Mouse (Mus musculus): ENCODE measurements around the gene Rad9b. TPM values are rescaled to one million over a fixed set of nuclear protein-coding genes. Genes with fewer than 3 reads are reported as not detected.

Rad9b gene
- total RNA-seq, 2 experiments from 2014 or later, result 0.38 to 0.45 TPM

GRCm38 (mm10) chr5:122285029-122285766, 68.8 kb downstream of the Rad9b start:
- peak overlapping the region; percentile 99 for H3K27ac ChIP-seq
- no peak for TF ChIP-seq CTCF (IDR thresholded peaks at IDR 0.05)
- H3K4me3 ChIP-seq, result peak overlapping the region; percentile 98
- peak; percentile 85 for DNase-seq
- intact Hi-C loops (cut with DNase I), result loop anchor here (1.0 kb wide), 1 partner anchor 29 kb away; no protein-coding TSS in a partner anchor

GRCm38 (mm10) chr5:122284183-122285028, 69.6 kb downstream of the Rad9b start, which contains the start of gene Pptc7:
Pptc7 (plus strand) TSS chr5:122284365.
- intact Hi-C loops (cut with DNase I), result loop anchor here (1.0 kb wide), 1 partner anchor 30 kb away; no protein-coding TSS in a partner anchor
- DNase-seq, result peak; percentile 95
- H3K4me3 ChIP-seq, result peak within 1 kb of the TSS; percentile 98
- TF ChIP-seq CTCF (IDR thresholded peaks at IDR 0.05), result no peak; the same call in 1 of the 2 replicates
- peak within 1 kb of the TSS; percentile 99 for H3K27ac ChIP-seq

GRCm38 (mm10) chr5:122283828-122284182, 70.2 kb downstream of the Rad9b start:
- intact Hi-C loops (cut with DNase I), result no loop called here
- Histone ChIP-seq H3K4me3 (peak overlapping the region; percentile 98), H3K27ac (peak overlapping the region; percentile 99)
- no peak for DNase-seq
- TF ChIP-seq CTCF (IDR thresholded peaks at IDR 0.05), result no peak

- Histone ChIP-seq H3K27ac (peak overlapping the region; percentile 88), H3K4me3 (peak overlapping the region; percentile 54)
- DNase-seq, result peak; percentile 84
- TF ChIP-seq CTCF (IDR thresholded peaks at IDR 0.05), result no peak
- intact Hi-C loops (cut with DNase I), result no loop called here
These were observed 73.1 kb downstream of the Rad9b start for GRCm38 (mm10) chr5:122280827-122281462.

GRCm38 (mm10) chr5:122280422-122280826, 73.6 kb downstream of the Rad9b start:
- peak; percentile 33; the same call in 1 of the 2 replicates for TF ChIP-seq CTCF (IDR thresholded peaks at IDR 0.05)
- intact Hi-C loops (cut with DNase I), result no loop called here
- H3K4me3 ChIP-seq, result peak overlapping the region; percentile 54
- peak; percentile 32 for DNase-seq
- peak overlapping the region; percentile 88 for H3K27ac ChIP-seq

- DNase-seq, result peak; percentile 66
- TF ChIP-seq CTCF (IDR thresholded peaks at IDR 0.05), result no peak
- intact Hi-C loops (cut with DNase I), result no loop called here
- peak overlapping the region; percentile 88 for H3K27ac ChIP-seq
- H3K4me3 ChIP-seq, result peak overlapping the region; percentile 54
These were observed 74.1 kb downstream of the Rad9b start for GRCm38 (mm10) chr5:122279799-122280421.

GRCm38 (mm10) chr5:122278946-122279345, 75.1 kb downstream of the Rad9b start:
- H3K27ac ChIP-seq, result no peak overlapping the region
- no peak for TF ChIP-seq CTCF (IDR thresholded peaks at IDR 0.05)

GRCm38 (mm10) chr5:122274785-122275184, 79.2 kb downstream of the Rad9b start:
- no peak for TF ChIP-seq CTCF (IDR thresholded peaks at IDR 0.05)
- H3K4me3 ChIP-seq, result no peak overlapping the region
- DNase-seq, result no peak
- intact Hi-C loops (cut with DNase I), result no loop called here
- H3K27ac ChIP-seq, result no peak overlapping the region

More at GRCm38 (mm10) chr5:122278946-122279345, 75.1 kb downstream of the Rad9b start:
- intact Hi-C loops (cut with DNase I), result no loop called here
- H3K4me3 ChIP-seq, result no peak overlapping the region
- no peak for DNase-seq

Other genes with a start within 250 kb of the Rad9b start
- gene Ccdc63, start 213.4 kb downstream of the Rad9b start, total RNA-seq (2021), result not detected
- 100 to 1,000 TPM; 154 to 155 TPM for gene Ppp1cc, start 196.0 kb downstream of the Rad9b start, total RNA-seq (2021)
- gene Hvcn1, start 147.4 kb downstream of the Rad9b start, total RNA-seq (2021), result under 1 TPM; 0.28 to 0.61 TPM
- 1 to 10 TPM; 1.8 to 2.0 TPM for gene Tctn1, start 89.8 kb downstream of the Rad9b start, total RNA-seq (2021)
- 100 to 1,000 TPM; 103 to 115 TPM for gene Pptc7, start 69.9 kb downstream of the Rad9b start, total RNA-seq (2021)
- 10 to 100 TPM; 35.0 to 46.0 TPM for gene Vps29, start 136 bp upstream of the Rad9b start, total RNA-seq (2021)
- gene Gpn3, start 17.6 kb upstream of the Rad9b start, total RNA-seq (2021), result 10 to 100 TPM; 22.1 to 28.5 TPM
- gene Fam216a, start 18.1 kb upstream of the Rad9b start, total RNA-seq (2021), result 1 to 10 TPM; 4.9 to 5.5 TPM
- 10 to 100 TPM; 45.2 to 62.8 TPM for gene Arpc3, start 37.6 kb upstream of the Rad9b start, total RNA-seq (2021)
- gene Anapc7, start 67.5 kb upstream of the Rad9b start, total RNA-seq (2021), result 10 to 100 TPM; 14.3 to 16.8 TPM
- 100 to 1,000 TPM; 387 to 963 TPM for gene Atp2a2, start 148.0 kb upstream of the Rad9b start, total RNA-seq (2021)